Mouse (Mus musculus) heart, embryonic 14.5 days (tissue): Measurements from ENCODE around the gene Chd9. TPM values are rescaled to one million over a fixed set of nuclear protein-coding genes. Genes with fewer than 3 reads are reported as not detected.
A peak's percentile ranks its signal among the peaks of the same experiment; 100 is the strongest.

Experiments used
- ATAC-seq: fragments of 200-750 bp; cut with Nextera tagmentation; 2 replicates; pipeline ENCODE4 v1.8.0; 2017; ENCODE audit warnings: low read depth, moderate TSS enrichment; ENCODE audit not compliant: insufficient number of reproducible peaks, insufficient read depth, low FRiP score
- H3K27ac ChIP-seq, 2 experiments: fragments of 200-500 bp in 1 of 2; fragments of 300-500 bp in 1 of 2; sonication (generic) in 1 of 2; replicated peaks in 1 of 2; 2 replicates each; pipeline ENCODE4 v1.5.1; 2012 to 2014; ENCODE audit warnings: low read depth in 2 of 2, low read length in 2 of 2, control low read depth in 1 of 2, mild to moderate bottlenecking in 1 of 2, mixed read lengths in 1 of 2; ENCODE audit not compliant: control insufficient read depth in 1 of 2, insufficient read depth in 1 of 2
- H3K27me3 ChIP-seq: fragments of 300-500 bp; sonication (generic); 2 replicates; pipeline ENCODE4 v1.6.1; 2014; ENCODE audit warnings: mild to moderate bottlenecking, low read length, control low read depth; ENCODE audit not compliant: control insufficient read depth, insufficient read depth
- H3K36me3 ChIP-seq: fragments of 300-500 bp; sonication (generic); 2 replicates; pipeline ENCODE4 v1.6.1; 2014; ENCODE audit warnings: mild to moderate bottlenecking, control low read depth, low read length, mixed read lengths; ENCODE audit not compliant: control insufficient read depth, insufficient read depth
- H3K4me1 ChIP-seq, 2 experiments: fragments of 200-500 bp in 1 of 2; fragments of 300-500 bp in 1 of 2; sonication (generic) in 1 of 2; 2 replicates each; pipeline ENCODE4 v1.6.1; 2012 to 2014; ENCODE audit warnings: low read length in 2 of 2, control low read depth in 1 of 2, mixed read lengths in 1 of 2; ENCODE audit not compliant: control insufficient read depth in 2 of 2, insufficient read depth in 2 of 2
- H3K4me2 ChIP-seq: fragments of 300-500 bp; sonication (generic); 2 replicates; pipeline ENCODE4 v1.6.1; 2014; ENCODE audit warnings: mild to moderate bottlenecking, low read length
- H3K4me3 ChIP-seq, 2 experiments: fragments of 200-500 bp in 1 of 2; fragments of 300-500 bp in 1 of 2; sonication (generic) in 1 of 2; 2 replicates each; pipeline ENCODE4 v1.5.1; 2012 to 2014; ENCODE audit warnings: low read length in 2 of 2, mild to moderate bottlenecking in 2 of 2, control low read depth in 1 of 2, low read depth in 1 of 2, moderate library complexity in 1 of 2; ENCODE audit not compliant: control insufficient read depth in 1 of 2, insufficient read depth in 1 of 2
- H3K9ac ChIP-seq: fragments of 300-500 bp; sonication (generic); 2 replicates; pipeline ENCODE4 v1.6.1; 2014; ENCODE audit warnings: mild to moderate bottlenecking, low read length
- H3K9me3 ChIP-seq: fragments of 300-500 bp; sonication (generic); 2 replicates; pipeline ENCODE4 v1.6.1; 2016; ENCODE audit warnings: low read length, control low read depth; ENCODE audit not compliant: control insufficient read depth
- WGBS: fragments of 180-500 bp; shearing (Covaris S2); extraction: QIAGEN DNeasy Blood & Tissue Kit; methylation state at CpG from one replicate; pipeline ENCODE4 v1.1.7; 2014; 5-methylcytosine and 5-hydroxymethylcytosine counted together
- polyA plus RNA-seq: library from polyadenylated mRNA; unstranded; fragments of >200 nt; fragmentation: Nextera tagmentation; extraction: Ambion mirVana; gene quantifications from 2 replicates; pipeline ENCODE4 v1.2.1, GENCODE M21; 2014

The Chd9 gene
- polyA plus RNA-seq, 1 experiment from 2014 or later: 57.0 TPM

GRCm38 (mm10) chr8:90954802-90955760 lies 126.9 kb downstream of the Chd9 start:
- H3K4me3 ChIP-seq: peak overlapping the region; percentile 56 to 57
- H3K9ac ChIP-seq: peak overlapping the region; percentile 88
- peak; percentile 90 for ATAC-seq
- WGBS: 2% methylated on average over 21 of the region's 21 CpGs
- H3K27me3 ChIP-seq: no peaks in the 10 kb centered on the region
- peaks cover 0 to 14% of the 10 kb centered on the region in 2 experiments; a peak in 2 of 4 replicates for H3K4me1 ChIP-seq
- H3K36me3 ChIP-seq: peaks cover 12% of the 10 kb centered on the region
- H3K27ac ChIP-seq: peak overlapping the region; percentile 97 to 98
- H3K4me2 ChIP-seq: peak overlapping the region; percentile 80
- H3K9me3 ChIP-seq: no peaks in the 10 kb centered on the region

- Histone ChIP-seq H3K27me3 (no peaks in the 10 kb centered on the region), H3K27ac (peak overlapping the region in 1 of 2 experiments; percentile 98; a peak in 2 of 4 replicates), H3K36me3 (peaks cover 16% of the 10 kb centered on the region), H3K4me1 (peaks cover 0 to 14% of the 10 kb centered on the region in 2 experiments; a peak in 2 of 4 replicates), H3K9me3 (no peaks in the 10 kb centered on the region), H3K4me3 (peak overlapping the region in 1 of 2 experiments; percentile 56; a peak in 3 of 4 replicates), H3K4me2 (peak overlapping the region; percentile 80), H3K9ac (peak overlapping the region; percentile 88)
- no peak for ATAC-seq
Measured at GRCm38 (mm10) chr8:90955761-90956136, 127.6 kb downstream of the Chd9 start.

- H3K27me3 ChIP-seq: no peaks in the 10 kb centered on the region
- peak overlapping the region; percentile 61; the same call in 1 of the 2 replicates for H3K9ac ChIP-seq
- no peaks in the 10 kb centered on the region for H3K9me3 ChIP-seq
- peaks cover 16% of the 10 kb centered on the region for H3K36me3 ChIP-seq
- H3K4me3 ChIP-seq: peak overlapping the region in 1 of 2 experiments; percentile 26; a peak in 2 of 4 replicates
- H3K4me2 ChIP-seq: peak overlapping the region; percentile 80
- WGBS: 85% methylated on average over 9 of the region's 9 CpGs
- peaks cover 0 to 14% of the 10 kb centered on the region in 2 experiments; a peak in 2 of 4 replicates for H3K4me1 ChIP-seq
- no peak overlapping the region for H3K27ac ChIP-seq
- ATAC-seq: no peak
Measured at GRCm38 (mm10) chr8:90956390-90956789, 128.2 kb downstream of the Chd9 start.

GRCm38 (mm10) chr8:90957711-90958110 lies 129.6 kb downstream of the Chd9 start:
- Histone ChIP-seq H3K27ac (no peak overlapping the region), H3K4me1 (peaks cover 0 to 14% of the 10 kb centered on the region in 2 experiments; a peak in 2 of 4 replicates), H3K4me2 (peak overlapping the region; percentile 80; the same call in 1 of the 2 replicates), H3K36me3 (peaks cover 18% of the 10 kb centered on the region), H3K4me3 (no peak overlapping the region), H3K27me3 (no peaks in the 10 kb centered on the region), H3K9me3 (no peaks in the 10 kb centered on the region), H3K9ac (no peak overlapping the region)
- no peak for ATAC-seq

GRCm38 (mm10) chr8:90959721-90960120 lies 131.6 kb downstream of the Chd9 start:
- WGBS: 87% methylated on average over 4 of the region's 4 CpGs

GRCm38 (mm10) chr8:90961603-90962002 lies 133.5 kb downstream of the Chd9 start:
- no peak overlapping the region for H3K27ac ChIP-seq
- H3K4me3 ChIP-seq: no peak overlapping the region
- WGBS: 58% methylated on average over 4 of the region's 4 CpGs
- H3K27me3 ChIP-seq: no peaks in the 10 kb centered on the region
- no peaks in the 10 kb centered on the region for H3K9me3 ChIP-seq
- H3K36me3 ChIP-seq: peaks cover 18% of the 10 kb centered on the region
- H3K9ac ChIP-seq: no peak overlapping the region; the same call in 1 of the 2 replicates
- no peak overlapping the region for H3K4me2 ChIP-seq
- H3K4me1 ChIP-seq: peaks cover 0 to 8% of the 10 kb centered on the region in 2 experiments; a peak in 2 of 4 replicates
- ATAC-seq: no peak

More at GRCm38 (mm10) chr8:90959721-90960120, 131.6 kb downstream of the Chd9 start:
- Histone ChIP-seq H3K4me1 (peaks cover 0 to 14% of the 10 kb centered on the region in 2 experiments; a peak in 2 of 4 replicates), H3K27me3 (no peaks in the 10 kb centered on the region), H3K4me3 (no peak overlapping the region), H3K27ac (no peak overlapping the region), H3K9ac (no peak overlapping the region), H3K4me2 (no peak overlapping the region), H3K36me3 (peaks cover 18% of the 10 kb centered on the region), H3K9me3 (no peaks in the 10 kb centered on the region)
- no peak for ATAC-seq

- Histone ChIP-seq H3K4me2 (no peak overlapping the region), H3K27ac (no peak overlapping the region), H3K9ac (no peak overlapping the region), H3K27me3 (no peaks in the 10 kb centered on the region), H3K36me3 (peaks cover 6% of the 10 kb centered on the region; the same call in 1 of the 2 replicates), H3K9me3 (no peaks in the 10 kb centered on the region), H3K4me1 (no peaks in the 10 kb centered on the region), H3K4me3 (no peak overlapping the region)
- ATAC-seq: no peak
- 87% methylated on average over 2 of the region's 2 CpGs for WGBS
Measured at GRCm38 (mm10) chr8:90964044-90964443, 135.9 kb downstream of the Chd9 start.
